Mouse (Mus musculus) erythroblast, embryonic 14.5 days (primary cell): ENCODE data around the gene Epha2. TPM values are rescaled to one million over a fixed set of nuclear protein-coding genes. Genes with fewer than 3 reads are reported as not detected.

Experiments
- H3K27me3 ChIP-seq: 2 replicates; pipeline ENCODE4 v1.6.1; 2012; ENCODE audit warnings: inconsistent platforms; ENCODE audit not compliant: control insufficient read depth
- H3K36me3 ChIP-seq: 2 replicates; pipeline ENCODE4 v1.6.1; 2012; ENCODE audit warnings: mild to moderate bottlenecking, inconsistent platforms; ENCODE audit not compliant: control insufficient read depth
- H3K4me1 ChIP-seq: 2 replicates; pipeline ENCODE4 v1.6.1; 2012; ENCODE audit warnings: inconsistent platforms; ENCODE audit not compliant: control insufficient read depth
- H3K4me3 ChIP-seq: replicated peaks from 2 replicates; pipeline ENCODE3; 2012; ENCODE audit warnings: moderate library complexity, mild to moderate bottlenecking, inconsistent platforms
- H3K9me3 ChIP-seq: 2 replicates; pipeline ENCODE4 v1.6.1; 2012; ENCODE audit warnings: low read length, inconsistent platforms, mixed read lengths; ENCODE audit not compliant: control insufficient read depth
- GATA1 ChIP-seq: IDR thresholded peaks from 2 replicates; pipeline ENCODE4 v1.6.1; 2012; ENCODE audit warnings: low read length, inconsistent platforms, mixed read lengths
- TAL1 ChIP-seq: IDR thresholded peaks from 3 replicates; pipeline ENCODE4 v1.6.1; 2012; ENCODE audit warnings: low read length, inconsistent platforms, mixed read lengths
- polyA plus RNA-seq: library from polyadenylated mRNA; stranded (reverse); fragments of >175 nt; gene quantifications from 2 replicates; pipeline ENCODE4 v1.2.3, GENCODE M21; 2012

The Epha2 gene
- polyA plus RNA-seq, 1 experiment = not detected

DNA sequence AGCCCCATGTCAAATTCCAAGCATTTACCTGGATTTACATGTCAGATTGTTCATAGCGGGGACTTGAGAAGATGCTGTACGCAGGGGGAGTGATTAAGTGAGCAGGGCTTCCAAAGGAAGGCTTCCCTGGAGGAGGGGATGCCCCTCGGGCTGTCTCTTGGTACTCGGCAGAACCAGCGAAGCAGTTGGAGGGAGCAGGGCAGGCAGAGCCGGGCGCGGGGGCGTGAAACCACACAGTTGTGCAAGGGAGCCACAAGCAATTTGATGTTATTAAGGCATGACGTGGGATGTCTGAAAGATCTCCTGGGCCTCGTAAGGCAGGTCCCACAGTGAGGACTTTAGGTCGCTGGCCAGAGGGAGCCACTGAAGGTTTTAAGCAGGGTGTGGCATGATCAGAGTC is 28.9 kb downstream of the Epha2 start:
- Histone ChIP-seq H3K27me3 (no peaks in the 10 kb centered on the region), H3K4me3 (no peak overlapping the region), H3K36me3 (no peaks in the 10 kb centered on the region), H3K4me1 (no peaks in the 10 kb centered on the region), H3K9me3 (no peaks in the 10 kb centered on the region)
- TF ChIP-seq TAL1 (no peak), GATA1 (no peak)

DNA sequence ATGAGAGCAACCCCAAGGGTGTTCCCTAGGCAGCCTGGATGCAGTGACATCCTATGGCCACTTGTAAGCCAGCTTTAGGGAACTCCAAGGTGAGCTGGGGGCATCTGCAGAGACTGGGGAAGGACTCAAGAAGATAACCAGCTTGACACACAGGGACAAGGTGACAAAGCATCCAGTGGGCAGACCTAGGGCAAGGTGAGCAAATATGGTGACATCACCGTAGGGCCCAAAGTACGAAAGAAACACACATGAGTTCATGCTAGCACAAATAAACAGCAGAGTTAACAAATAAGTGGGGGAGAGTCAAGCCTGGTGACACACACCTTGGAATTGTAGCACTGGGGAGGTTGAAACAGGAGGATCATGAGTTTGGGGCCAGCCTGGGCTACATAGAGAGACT is 30.4 kb downstream of the Epha2 start:
- H3K27me3 ChIP-seq = no peaks in the 10 kb centered on the region
- TF ChIP-seq GATA1 (no peak), TAL1 (no peak)
- no peaks in the 10 kb centered on the region for H3K36me3 ChIP-seq

DNA sequence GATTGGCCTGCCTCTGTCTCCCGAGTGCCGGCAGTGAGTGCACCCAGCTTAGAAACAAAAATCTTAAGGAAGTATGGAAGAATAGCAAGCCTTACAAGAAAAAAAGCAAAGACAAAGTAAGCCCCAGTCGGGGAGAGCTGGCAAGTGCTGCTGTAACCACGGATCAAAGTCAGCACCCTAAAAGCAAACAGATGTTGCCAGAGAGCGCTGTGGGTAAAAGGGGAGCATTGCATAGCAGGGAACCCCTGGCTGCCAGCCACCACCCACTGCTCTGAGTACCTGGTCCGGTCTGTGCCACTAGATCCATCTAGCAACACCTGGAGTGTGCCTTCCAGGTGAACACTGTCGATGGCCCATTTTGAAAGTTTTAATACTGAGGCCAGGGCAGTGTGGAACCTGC is 31.2 kb downstream of the Epha2 start:
- H3K27me3 ChIP-seq = no peaks in the 10 kb centered on the region
- H3K4me3 ChIP-seq = no peak overlapping the region
- TF ChIP-seq TAL1 (no peak), GATA1 (no peak)
- H3K9me3 ChIP-seq = no peaks in the 10 kb centered on the region
- no peaks in the 10 kb centered on the region for H3K4me1 ChIP-seq
- no peaks in the 10 kb centered on the region for H3K36me3 ChIP-seq

More for the DNA sequence above, 30.4 kb downstream of the Epha2 start:
- Histone ChIP-seq H3K9me3 (no peaks in the 10 kb centered on the region), H3K4me3 (no peak overlapping the region), H3K4me1 (no peaks in the 10 kb centered on the region)

DNA sequence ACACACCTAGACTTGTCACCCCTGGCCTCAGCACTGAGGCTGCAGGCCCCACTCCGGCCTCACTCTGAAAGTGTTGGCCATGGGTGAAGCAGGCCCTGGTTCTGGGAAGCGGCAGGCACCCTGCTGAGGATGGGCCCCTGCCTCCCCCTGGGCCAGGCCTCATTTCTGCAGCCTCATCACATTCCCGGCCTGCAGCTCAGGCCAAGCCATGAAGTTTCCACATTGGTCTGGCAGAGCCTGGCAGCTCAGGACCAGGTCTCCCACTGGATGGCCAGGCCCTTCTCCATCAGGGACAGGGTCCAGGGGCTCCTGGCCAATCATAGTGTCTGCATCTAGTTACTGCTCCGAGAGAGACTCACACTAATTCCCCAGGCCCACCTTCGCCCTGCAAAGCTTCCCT is 33.7 kb downstream of the Epha2 start:
- Histone ChIP-seq H3K36me3 (no peaks in the 10 kb centered on the region), H3K4me1 (no peaks in the 10 kb centered on the region), H3K9me3 (no peaks in the 10 kb centered on the region), H3K4me3 (no peak overlapping the region), H3K27me3 (peaks cover 3% of the 10 kb centered on the region; the same call in 1 of the 2 replicates)
- TF ChIP-seq GATA1 (no peak), TAL1 (no peak)

- Histone ChIP-seq H3K27me3 (peaks cover 3% of the 10 kb centered on the region; the same call in 1 of the 2 replicates), H3K4me1 (no peaks in the 10 kb centered on the region), H3K4me3 (no peak overlapping the region), H3K36me3 (no peaks in the 10 kb centered on the region), H3K9me3 (no peaks in the 10 kb centered on the region)
- TF ChIP-seq GATA1 (no peak), TAL1 (no peak)
Observed at GRCm38 (mm10) chr4:141335263-141335796, 34.3 kb downstream of the Epha2 start.

- H3K4me1 ChIP-seq = no peaks in the 10 kb centered on the region
- peaks cover 3% of the 10 kb centered on the region; the same call in 1 of the 2 replicates for H3K27me3 ChIP-seq
- H3K9me3 ChIP-seq = no peaks in the 10 kb centered on the region
Observed at GRCm38 (mm10) chr4:141336196-141336595, 35.2 kb downstream of the Epha2 start.

DNA sequence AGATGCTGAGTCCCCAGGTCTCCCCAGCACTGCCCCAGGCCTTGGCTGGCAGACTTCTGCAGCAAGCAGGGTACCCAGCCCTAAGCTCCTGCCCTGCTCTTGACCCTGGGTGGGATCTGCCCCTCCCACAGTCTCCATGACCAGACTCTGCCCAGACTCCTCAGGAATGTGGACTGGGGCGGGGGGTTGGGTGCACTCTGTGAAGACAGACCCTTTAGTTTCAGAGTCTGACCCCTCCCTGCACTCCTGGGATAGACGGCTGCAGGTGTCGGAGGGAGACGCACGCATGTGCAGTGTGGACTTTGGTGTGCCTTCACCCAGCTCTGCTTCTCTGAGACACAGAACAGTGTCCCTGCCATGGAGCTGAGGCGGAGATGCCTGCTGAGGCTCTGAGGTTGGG is 36.9 kb downstream of the Epha2 start:
- H3K4me3 ChIP-seq = no peak overlapping the region
- TF ChIP-seq TAL1 (no peak), GATA1 (no peak)
- H3K9me3 ChIP-seq = no peaks in the 10 kb centered on the region
- no peaks in the 10 kb centered on the region for H3K4me1 ChIP-seq
- H3K36me3 ChIP-seq = no peaks in the 10 kb centered on the region
- peaks cover 3% of the 10 kb centered on the region; the same call in 1 of the 2 replicates for H3K27me3 ChIP-seq

More at GRCm38 (mm10) chr4:141336196-141336595, 35.2 kb downstream of the Epha2 start:
- Histone ChIP-seq H3K36me3 (no peaks in the 10 kb centered on the region), H3K4me3 (no peak overlapping the region)
- TF ChIP-seq TAL1 (no peak), GATA1 (no peak)

DNA sequence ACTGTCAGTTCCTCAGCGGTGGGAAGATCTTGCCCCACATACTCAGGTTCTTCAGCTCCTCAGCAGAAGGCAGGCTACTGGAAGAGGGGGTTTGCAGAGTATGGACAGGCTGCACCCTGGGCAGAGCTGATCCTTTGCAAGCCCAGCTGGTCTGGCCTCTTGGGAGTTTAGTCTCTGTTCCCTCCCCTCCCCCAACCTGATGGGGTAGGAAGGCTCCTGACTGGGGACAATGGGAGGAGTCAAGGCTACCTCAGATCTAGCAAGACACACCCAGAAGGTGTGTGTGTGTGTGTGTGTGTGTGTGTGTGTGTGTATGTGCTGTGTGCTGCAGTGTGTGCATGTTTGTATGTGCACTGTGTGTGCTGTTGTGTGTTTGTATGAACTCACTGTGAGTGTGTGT is 37.8 kb downstream of the Epha2 start:
- no peak overlapping the region for H3K4me3 ChIP-seq
- TF ChIP-seq GATA1 (no peak), TAL1 (no peak)
- H3K36me3 ChIP-seq = no peaks in the 10 kb centered on the region
- H3K27me3 ChIP-seq = peaks cover 3% of the 10 kb centered on the region; the same call in 1 of the 2 replicates
- no peaks in the 10 kb centered on the region for H3K4me1 ChIP-seq
- H3K9me3 ChIP-seq = no peaks in the 10 kb centered on the region

DNA sequence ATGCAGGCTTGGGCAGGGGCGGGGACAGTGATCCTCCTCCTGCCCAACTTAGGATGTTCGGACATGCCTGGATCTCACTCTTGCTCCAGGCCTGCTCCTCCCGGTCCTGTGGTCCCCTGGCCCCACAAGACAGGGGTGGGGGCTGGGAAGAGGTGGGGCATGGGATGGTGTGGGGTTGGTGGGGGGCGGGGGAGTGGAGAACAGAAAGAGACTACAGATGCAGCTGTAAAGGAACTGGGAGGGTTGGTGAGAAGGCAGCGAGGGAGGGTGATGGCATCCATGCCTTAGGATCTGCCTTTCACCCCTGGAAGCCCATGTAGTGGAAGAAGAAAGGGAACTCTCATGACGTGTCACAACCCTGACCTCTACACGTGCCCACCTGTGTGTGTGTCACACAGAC is 40.4 kb downstream of the Epha2 start:
- Histone ChIP-seq H3K36me3 (no peaks in the 10 kb centered on the region), H3K4me3 (no peak overlapping the region), H3K27me3 (peaks cover 3% of the 10 kb centered on the region; the same call in 1 of the 2 replicates), H3K4me1 (no peaks in the 10 kb centered on the region), H3K9me3 (no peaks in the 10 kb centered on the region)
- TF ChIP-seq GATA1 (no peak), TAL1 (no peak)

DNA sequence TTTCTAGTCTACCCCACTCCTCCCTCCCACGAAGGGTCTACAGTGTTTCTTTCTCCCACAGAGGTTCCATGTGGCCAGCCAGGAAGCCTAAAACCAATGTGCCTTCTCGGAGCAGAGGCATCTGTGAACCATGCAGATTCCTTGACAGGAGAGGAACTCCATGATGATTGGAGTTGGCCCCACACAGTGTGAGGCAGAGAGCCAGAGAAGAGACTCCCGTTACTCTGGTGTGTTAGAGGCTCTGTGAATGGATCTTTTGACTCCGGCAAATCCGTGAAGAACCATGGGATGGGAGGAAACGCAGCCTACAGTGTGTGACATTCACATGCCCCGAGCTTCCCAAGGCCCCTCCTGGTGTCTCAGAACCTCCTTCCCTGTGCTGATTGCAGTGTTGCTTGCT is 42.5 kb downstream of the Epha2 start:
- Histone ChIP-seq H3K36me3 (no peaks in the 10 kb centered on the region), H3K4me3 (no peak overlapping the region), H3K4me1 (no peaks in the 10 kb centered on the region), H3K9me3 (no peaks in the 10 kb centered on the region), H3K27me3 (no peaks in the 10 kb centered on the region; the same call in 1 of the 2 replicates)
- no peak for TF ChIP-seq GATA1
- no peak for TF ChIP-seq TAL1
